Mouse (Mus musculus) thymus, adult 2 months (tissue): ENCODE results near the gene Trp53rka.

Experiments
- CTCF ChIP-seq: fragments of 200-500 bp; IDR thresholded peaks from 2 replicates; pipeline ENCODE4 v1.5.1; 2012; ENCODE audit warnings: mild to moderate bottlenecking, control low read depth, low read length, moderate library complexity, borderline replicate concordance; ENCODE audit not compliant: control insufficient read depth, poor library complexity, insufficient read depth; ENCODE audit errors: extremely low read depth
- POLR2A ChIP-seq: fragments of 200-500 bp; IDR thresholded peaks from 2 replicates; pipeline ENCODE4 v1.6.1; 2012; ENCODE audit warnings: mild to moderate bottlenecking, low read length, control low read depth, moderate library complexity; ENCODE audit not compliant: control insufficient read depth, poor library complexity, insufficient read depth; ENCODE audit errors: extremely low read depth

DNA sequence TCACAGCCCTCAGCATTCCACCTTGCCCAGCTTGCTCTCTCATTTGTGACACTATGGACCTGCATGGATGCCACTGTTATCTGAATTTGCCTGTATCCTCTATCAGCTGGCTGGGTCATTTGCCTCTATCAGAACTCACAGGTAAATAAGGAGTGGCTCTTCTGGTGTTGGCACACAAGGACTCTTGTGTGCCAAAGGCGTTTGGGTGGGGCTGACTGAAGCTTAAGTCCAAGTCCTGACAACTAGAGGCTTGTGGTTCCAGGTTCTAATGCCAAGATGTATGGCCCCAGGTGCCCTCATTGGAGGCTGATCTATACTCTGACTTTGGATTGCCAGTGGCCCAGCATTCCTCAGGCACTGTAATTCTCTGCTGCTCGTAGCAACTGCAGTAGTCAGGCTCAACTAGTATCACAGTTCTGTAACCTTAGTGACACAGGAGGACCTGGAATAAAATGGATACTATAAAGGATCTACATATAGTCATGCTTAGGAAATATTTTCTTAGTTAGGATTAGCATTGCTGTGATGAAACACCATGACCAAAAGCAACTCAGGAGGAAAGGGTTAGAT is 4.7 kb upstream of the Trp53rka start:
- no peak for TF ChIP-seq POLR2A
- TF ChIP-seq CTCF, result no peak
